Mouse (Mus musculus): Measurements from ENCODE around the gene Clmn.
"Not testable (repeated sequence)": the region's sequence is repeated elsewhere in the genome, so short reads cannot be mapped to it uniquely, and the experiment has no call there.

Clmn gene

GRCm38 (mm10) chr12:104763918-104764317, 101.0 kb downstream of the Clmn start:
- DNase-seq (ENCODE audit: extremely low read depth, low read depth, low spot score), result no peak

DNA sequence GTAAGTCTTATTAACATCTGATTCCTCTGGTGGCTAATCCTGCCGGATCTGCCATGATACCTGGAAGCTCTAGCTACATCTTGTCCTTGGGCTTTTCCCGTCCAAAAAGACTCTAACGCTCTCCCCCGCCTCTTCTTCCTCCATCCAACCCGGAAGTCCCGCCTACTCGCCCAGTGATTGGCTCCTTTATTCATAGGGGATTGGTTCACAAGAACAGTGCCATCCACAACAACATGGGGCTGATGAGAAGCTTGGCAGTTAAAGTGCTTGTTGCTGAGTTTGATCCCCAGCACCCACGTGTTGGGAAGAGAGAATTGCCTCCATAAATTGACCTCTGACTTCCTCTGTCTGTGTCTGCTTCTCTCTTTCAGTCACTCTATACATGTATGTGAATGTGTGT, 103.5 kb downstream of the Clmn start:
- DNase-seq (ENCODE audit: extremely low read depth, low read depth, low spot score), result no peak

DNA sequence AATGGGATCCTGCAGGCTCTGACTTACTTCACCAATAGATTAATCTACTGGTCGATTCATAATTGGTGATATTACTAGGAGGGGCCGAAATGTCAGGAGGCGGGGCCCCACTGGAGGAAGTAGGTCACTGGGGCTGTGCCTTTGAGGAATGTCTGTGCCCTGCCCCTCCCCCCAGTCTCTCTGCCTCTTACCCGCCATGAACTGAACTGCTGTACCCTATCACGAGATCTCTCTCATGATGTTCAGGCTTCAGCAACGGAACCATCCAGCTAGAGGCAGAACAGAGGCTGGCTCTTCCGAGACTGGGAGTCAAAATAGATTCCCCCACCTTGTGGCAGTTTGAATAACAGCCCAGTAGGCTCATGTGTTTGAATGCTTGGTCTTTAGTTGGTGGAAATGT, 106.8 kb downstream of the Clmn start:
- no peak for DNase-seq (ENCODE audit: extremely low read depth, low read depth, low spot score)

DNA sequence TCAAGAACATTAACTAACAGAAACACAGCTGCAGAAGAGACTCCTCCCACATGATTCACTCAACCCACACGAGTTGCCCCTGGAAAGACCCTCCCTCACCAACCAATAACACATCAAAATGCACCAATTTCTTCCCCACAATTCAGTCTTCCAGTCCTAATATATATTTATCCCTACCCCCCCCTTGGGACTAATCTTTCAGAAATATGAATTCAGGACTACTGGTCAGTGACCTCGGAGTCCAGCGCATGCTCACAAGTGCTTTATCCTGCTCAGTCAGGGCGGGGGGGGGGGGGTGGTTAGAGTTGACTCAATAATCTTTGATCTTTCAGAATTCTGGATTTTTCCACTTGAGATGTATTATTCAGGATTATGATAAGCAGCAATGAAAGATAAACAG, 111.2 kb downstream of the Clmn start:
- no peak for DNase-seq (ENCODE audit: extremely low read depth, low read depth, low spot score)

GRCm38 (mm10) chr12:104751814-104752765, 112.8 kb downstream of the Clmn start, which contains the start of gene Dicer1:
Gene Dicer1, minus strand, starts transcription at chr12:104751952.
- DNase-seq (ENCODE audit: extremely low read depth, low read depth, low spot score), result no peak

- DNase-seq (ENCODE audit: extremely low read depth, low read depth, low spot score), result no peak
Measured at GRCm38 (mm10) chr12:104751331-104751813, 113.5 kb downstream of the Clmn start.

DNA sequence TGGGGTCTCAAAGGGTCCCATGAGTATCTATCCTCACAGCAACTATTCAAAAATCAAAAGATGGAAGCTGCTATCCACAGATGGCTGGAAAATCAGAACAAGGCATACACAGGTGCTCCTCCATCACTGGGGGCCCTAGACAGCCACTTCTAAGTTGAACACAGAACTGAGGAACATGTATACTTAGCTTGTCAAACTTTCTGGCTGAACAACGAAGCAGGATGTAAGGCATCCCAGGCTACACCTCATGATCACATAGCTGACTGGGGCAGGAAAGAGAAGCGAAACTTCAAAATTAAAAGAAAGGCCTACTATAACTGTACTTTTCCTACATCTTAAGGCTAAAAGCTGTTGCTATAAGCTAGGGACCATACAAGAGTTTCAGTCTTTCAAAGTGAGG, 115.9 kb downstream of the Clmn start:
- no peak for DNase-seq (ENCODE audit: extremely low read depth, low read depth, low spot score)

GRCm38 (mm10) chr12:104747252-104747651, 117.6 kb downstream of the Clmn start:
- DNase-seq (ENCODE audit: extremely low read depth, low read depth, low spot score), result no peak

DNA sequence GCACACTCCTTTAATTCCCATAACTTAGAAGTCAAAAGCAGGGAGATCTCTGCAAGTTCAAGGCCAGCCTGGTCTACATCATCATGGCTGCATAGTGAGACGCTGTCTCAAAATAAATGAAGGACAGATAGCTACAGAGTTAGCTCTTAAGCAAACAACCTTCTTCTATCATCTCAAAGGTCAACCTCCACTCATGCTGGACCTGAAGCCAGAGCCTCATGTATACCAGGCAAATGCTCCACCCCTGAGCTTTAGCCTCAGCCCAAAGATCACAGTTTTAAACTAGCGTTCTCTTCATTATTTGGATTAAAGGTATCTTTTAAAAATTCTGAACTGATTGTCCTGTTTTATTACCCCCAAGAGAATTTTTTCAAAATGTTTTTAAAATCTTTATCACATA, 118.3 kb downstream of the Clmn start:
- DNase-seq (ENCODE audit: extremely low read depth, low read depth, low spot score), result no peak

DNA sequence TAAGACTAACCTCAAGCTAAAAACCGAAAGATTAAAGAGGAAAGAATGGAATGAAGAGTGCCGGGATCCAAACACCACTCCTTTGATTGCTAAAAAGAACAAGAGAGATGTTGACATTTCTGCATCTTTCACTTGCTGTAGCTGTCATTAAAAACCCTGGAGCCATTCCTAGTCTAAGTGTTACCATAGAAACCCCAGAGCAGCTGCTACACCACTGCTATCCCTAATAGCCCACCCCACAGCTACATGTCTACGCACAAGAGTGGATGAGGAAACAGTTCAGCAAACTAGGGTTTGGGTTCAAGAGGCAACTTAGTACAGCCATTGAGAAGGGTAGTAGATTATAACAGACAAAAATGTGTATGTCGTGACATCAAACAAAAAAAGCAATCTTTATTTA, 121.2 kb downstream of the Clmn start:
- no peak for DNase-seq (ENCODE audit: extremely low read depth, low read depth, low spot score)

GRCm38 (mm10) chr12:104742247-104742646, 122.6 kb downstream of the Clmn start:
- no peak for DNase-seq (ENCODE audit: extremely low read depth, low read depth, low spot score)

DNA sequence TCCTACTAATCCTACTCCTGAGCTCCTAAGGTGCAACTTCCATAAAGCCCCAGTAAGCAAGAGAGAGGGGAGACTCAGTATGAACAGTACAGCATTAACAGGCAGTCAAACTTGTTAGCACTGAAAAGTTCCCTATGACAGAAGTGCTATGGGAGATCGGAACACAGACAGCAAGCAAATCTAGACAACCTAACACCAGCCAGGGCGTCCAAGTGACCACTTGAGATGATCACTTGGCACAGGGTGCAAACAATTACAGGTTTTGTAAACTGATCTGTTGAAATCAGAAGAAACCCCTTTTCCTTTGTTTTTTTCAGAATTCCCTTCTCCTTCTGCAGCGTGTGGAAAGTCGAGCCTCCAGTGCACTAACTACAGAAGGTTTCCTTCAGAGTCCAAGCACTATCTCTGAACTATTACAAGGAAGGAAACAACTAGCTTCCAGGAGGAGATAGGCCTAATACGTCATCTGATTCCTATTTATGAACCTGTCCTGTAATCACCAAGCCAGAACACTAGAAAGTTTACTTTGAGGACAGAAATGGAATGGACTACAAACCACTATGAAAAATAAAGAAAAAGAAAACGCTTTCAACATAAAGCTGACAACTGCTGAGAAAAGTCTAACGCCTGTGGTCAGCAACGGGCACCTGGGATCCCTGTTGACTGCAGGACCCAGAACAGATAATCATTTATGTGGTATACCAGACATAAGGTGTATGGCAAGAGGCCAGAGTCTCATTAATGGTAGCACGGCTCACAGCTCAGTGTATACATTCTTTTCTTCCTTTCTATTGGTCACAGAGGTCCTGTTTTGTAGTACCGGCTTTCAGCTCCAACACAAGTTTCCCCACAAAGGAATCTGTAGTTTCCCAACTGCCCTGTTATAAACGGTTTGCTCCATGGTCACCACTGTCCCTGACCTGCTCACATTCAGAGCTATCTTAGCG, 123.8 kb downstream of the Clmn start:
- DNase-seq (ENCODE audit: extremely low read depth, low read depth, low spot score), result no peak

- DNase-seq (ENCODE audit: extremely low read depth, low read depth, low spot score), result no peak
Measured at GRCm38 (mm10) chr12:104738931-104739330, 125.9 kb downstream of the Clmn start.

GRCm38 (mm10) chr12:104738446-104738845, 126.4 kb downstream of the Clmn start:
- DNase-seq (ENCODE audit: extremely low read depth, low read depth, low spot score), result no peak

DNA sequence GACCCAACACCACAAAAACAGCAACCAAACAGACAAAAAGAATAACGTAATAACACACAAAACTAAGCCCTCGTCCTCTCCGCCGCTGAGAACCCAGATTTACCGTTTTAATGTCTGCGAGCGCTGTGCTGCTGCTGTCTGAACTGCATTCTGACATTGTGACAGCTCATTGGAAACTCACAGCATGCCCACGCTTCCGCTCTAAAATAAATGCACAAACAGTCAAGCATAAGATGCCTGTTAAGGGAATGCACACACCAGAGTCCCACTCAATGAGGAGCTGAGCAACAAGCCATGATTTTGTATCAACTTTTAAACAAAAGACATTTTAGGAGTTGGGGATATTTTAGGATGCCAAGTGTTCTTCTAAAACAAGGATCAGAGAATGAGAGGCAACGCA, 127.2 kb downstream of the Clmn start:
- no peak for DNase-seq (ENCODE audit: extremely low read depth, low read depth, low spot score)

GRCm38 (mm10) chr12:104735993-104736395, 128.9 kb downstream of the Clmn start:
- no peak for DNase-seq (ENCODE audit: extremely low read depth, low read depth, low spot score)

GRCm38 (mm10) chr12:104733165-104733564, 131.7 kb downstream of the Clmn start:
- no peak for DNase-seq (ENCODE audit: extremely low read depth, low read depth, low spot score)

DNA sequence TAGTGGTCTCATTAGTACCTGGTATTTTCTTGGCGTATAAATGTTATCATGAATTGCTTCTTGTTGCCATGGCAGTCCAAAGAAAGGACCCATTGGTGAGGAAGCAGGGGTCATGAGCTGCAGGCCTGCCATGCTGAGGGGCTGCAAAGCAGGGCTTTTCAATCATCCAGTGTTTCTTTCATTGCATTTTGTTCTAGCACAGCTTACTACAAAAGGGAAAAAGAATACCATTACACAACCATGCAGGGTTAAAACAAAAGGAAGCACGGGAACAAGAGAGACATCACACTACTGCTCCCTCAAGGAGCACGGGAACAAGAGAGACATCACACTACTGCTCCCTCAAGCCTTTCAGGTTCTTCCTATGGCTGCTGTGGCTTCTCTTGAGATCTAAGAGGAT, 133.1 kb downstream of the Clmn start:
- no peak for DNase-seq (ENCODE audit: extremely low read depth, low read depth, low spot score)

- DNase-seq (ENCODE audit: extremely low read depth, low read depth, low spot score), result not testable (repeated sequence)
Measured at GRCm38 (mm10) chr12:104726436-104726835, 138.4 kb downstream of the Clmn start.

GRCm38 (mm10) chr12:104722056-104722455, 142.8 kb downstream of the Clmn start:
- no peak for DNase-seq (ENCODE audit: extremely low read depth, low read depth, low spot score)

DNA sequence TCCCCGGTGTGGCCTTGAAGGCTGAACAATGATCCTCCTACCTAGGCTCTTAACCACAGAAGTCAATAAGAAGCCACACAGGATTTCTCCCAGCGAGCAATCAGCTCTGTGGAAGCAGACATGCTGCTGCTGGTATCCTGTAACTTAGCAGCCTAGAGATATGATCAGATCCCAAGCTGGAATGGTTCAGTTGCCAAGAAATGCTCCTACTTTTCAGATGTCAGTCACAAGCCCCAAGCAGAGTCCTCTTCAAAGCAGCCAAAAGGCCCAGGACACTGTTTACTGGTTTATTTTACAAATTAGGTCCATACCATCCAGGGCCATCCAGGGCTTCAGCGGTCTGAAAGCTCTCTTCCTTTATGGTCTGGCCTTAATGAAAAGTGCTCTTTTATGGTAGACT, 143.9 kb downstream of the Clmn start:
- peak; percentile 34 for DNase-seq (ENCODE audit: extremely low read depth, low read depth, low spot score)

Measured in fat pad, adult 2 months (tissue).